Mouse (Mus musculus) kidney, adult 18-20 months (tissue): ENCODE results near the gene Sgta.
A peak's percentile ranks its signal among the peaks of the same experiment; 100 is the strongest.
"Not testable (repeated sequence)": the region's sequence is repeated elsewhere in the genome, so short reads cannot be mapped to it uniquely, and the experiment has no call there.

Experiments
- DNase-seq: peaks from one replicate; pipeline ENCODE4 v3.0.0; 2021

Sgta gene

GRCm38 (mm10) chr10:81057406-81058130 lies 2.4 kb downstream of the Sgta start:
- DNase-seq = no peak

- DNase-seq = not testable (repeated sequence)
These were observed 4.1 kb downstream of the Sgta start for GRCm38 (mm10) chr10:81055802-81056340.

GRCm38 (mm10) chr10:81055169-81055568 lies 4.8 kb downstream of the Sgta start:
- no peak for DNase-seq

- DNase-seq = no peak
These were observed 7.4 kb downstream of the Sgta start for GRCm38 (mm10) chr10:81052577-81052976.

GRCm38 (mm10) chr10:81051133-81051532 lies 8.8 kb downstream of the Sgta start:
- DNase-seq = no peak

GRCm38 (mm10) chr10:81050645-81051044 lies 9.3 kb downstream of the Sgta start:
- DNase-seq = peak; percentile 28

- DNase-seq = not testable (repeated sequence)
These were observed 14.7 kb downstream of the Sgta start for GRCm38 (mm10) chr10:81045246-81045645.

GRCm38 (mm10) chr10:81041458-81042175 lies 18.4 kb downstream of the Sgta start:
- DNase-seq = peak; percentile 74

- peak; percentile 100 for DNase-seq
These were observed 22.9 kb downstream of the Sgta start, which contains the start of gene Slc39a3 for GRCm38 (mm10) chr10:81036988-81037580. TSS of gene Slc39a3 (minus strand) at chr10:81037426.

- peak; percentile 17 for DNase-seq
These were observed 23.7 kb downstream of the Sgta start for GRCm38 (mm10) chr10:81036251-81036650.

- DNase-seq = no peak
These were observed 26.4 kb downstream of the Sgta start for GRCm38 (mm10) chr10:81033586-81033985.

GRCm38 (mm10) chr10:81029031-81029430 lies 30.9 kb downstream of the Sgta start:
- DNase-seq = no peak

- DNase-seq = no peak
These were observed 31.8 kb downstream of the Sgta start for GRCm38 (mm10) chr10:81028219-81028618.

- no peak for DNase-seq
These were observed 32.6 kb downstream of the Sgta start for GRCm38 (mm10) chr10:81027331-81027730.

- no peak for DNase-seq
These were observed 33.1 kb downstream of the Sgta start for GRCm38 (mm10) chr10:81026857-81027256.

GRCm38 (mm10) chr10:81025639-81026275 lies 34.2 kb downstream of the Sgta start, which contains the start of gene Diras1:
TSS of gene Diras1 (minus strand) at chr10:81025662.
- no peak for DNase-seq

- no peak for DNase-seq
These were observed 34.8 kb downstream of the Sgta start for GRCm38 (mm10) chr10:81025047-81025621.

GRCm38 (mm10) chr10:81024346-81024937 lies 35.5 kb downstream of the Sgta start:
- DNase-seq = no peak

GRCm38 (mm10) chr10:81022744-81023143 lies 37.2 kb downstream of the Sgta start:
- DNase-seq = no peak

GRCm38 (mm10) chr10:81021547-81022110 lies 38.4 kb downstream of the Sgta start:
- no peak for DNase-seq

GRCm38 (mm10) chr10:81020207-81020606 lies 39.8 kb downstream of the Sgta start:
- no peak for DNase-seq

- DNase-seq = no peak
These were observed 40.3 kb downstream of the Sgta start for GRCm38 (mm10) chr10:81019687-81020086.
